Mouse (Mus musculus): ENCODE data around the gene Slc38a8.

GRCm38 (mm10) chr8:119468091-119468490 is 33.4 kb downstream of the Slc38a8 start:
- TF ChIP-seq GATA1 (IDR thresholded peaks at IDR 0.05; ENCODE audit: borderline replicate concordance, low read length) = no peak
- TF ChIP-seq FLI1 (IDR thresholded peaks at IDR 0.05; ENCODE audit: low read length) = no peak

Data from megakaryocyte, embryonic 14.5 days (primary cell).